Mouse (Mus musculus): ENCODE results near the gene Msx2.

The Msx2 gene

GRCm38 (mm10) chr13:53472614-53473124 lies at the start of gene Msx2:
Gene Msx2, minus strand, starts transcription at chr13:53473074.
- peak; percentile 76 to 90 for DNase-seq (ENCODE audit: inconsistent age in 2 of 2, low spot score in 1 of 2)

GRCm38 (mm10) chr13:53521468-53521867 lies 48.6 kb upstream of the Msx2 start:
- DNase-seq (ENCODE audit: inconsistent age in 2 of 2, low spot score in 1 of 2) = no peak

- no peak for DNase-seq (ENCODE audit: inconsistent age in 2 of 2, low spot score in 1 of 2)
Measured at GRCm38 (mm10) chr13:53520343-53520937, 47.6 kb upstream of the Msx2 start.

DNA sequence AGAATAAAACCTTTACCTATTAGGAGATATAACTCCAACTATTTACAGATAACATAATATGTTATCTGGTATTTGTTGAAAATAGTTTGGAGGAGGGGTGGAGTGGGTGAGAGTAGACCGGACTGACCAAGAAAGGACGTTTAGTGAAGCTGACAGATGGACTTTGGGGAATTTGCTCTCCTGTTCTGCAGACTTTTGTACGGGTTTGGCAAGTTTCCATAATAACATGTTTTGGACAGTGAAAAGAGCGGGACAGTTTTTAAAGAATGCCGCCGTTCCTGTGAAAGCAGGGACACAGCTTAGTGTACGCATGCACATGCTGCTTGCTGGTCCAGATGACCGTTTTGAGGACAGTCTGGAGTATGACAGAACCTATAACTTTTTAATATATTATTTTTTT lies 46.9 kb upstream of the Msx2 start:
- DNase-seq (ENCODE audit: inconsistent age in 2 of 2, low spot score in 1 of 2) = peak in 1 of 2 experiments; percentile 42

- no peak for DNase-seq (ENCODE audit: inconsistent age in 2 of 2, low spot score in 1 of 2)
Measured at GRCm38 (mm10) chr13:53518306-53518705, 45.4 kb upstream of the Msx2 start.

GRCm38 (mm10) chr13:53514574-53514973 lies 41.7 kb upstream of the Msx2 start:
- no peak for DNase-seq (ENCODE audit: inconsistent age in 2 of 2, low spot score in 1 of 2)

- DNase-seq (ENCODE audit: inconsistent age in 2 of 2, low spot score in 1 of 2) = no peak
Measured at GRCm38 (mm10) chr13:53511366-53511765, 38.5 kb upstream of the Msx2 start.

DNA sequence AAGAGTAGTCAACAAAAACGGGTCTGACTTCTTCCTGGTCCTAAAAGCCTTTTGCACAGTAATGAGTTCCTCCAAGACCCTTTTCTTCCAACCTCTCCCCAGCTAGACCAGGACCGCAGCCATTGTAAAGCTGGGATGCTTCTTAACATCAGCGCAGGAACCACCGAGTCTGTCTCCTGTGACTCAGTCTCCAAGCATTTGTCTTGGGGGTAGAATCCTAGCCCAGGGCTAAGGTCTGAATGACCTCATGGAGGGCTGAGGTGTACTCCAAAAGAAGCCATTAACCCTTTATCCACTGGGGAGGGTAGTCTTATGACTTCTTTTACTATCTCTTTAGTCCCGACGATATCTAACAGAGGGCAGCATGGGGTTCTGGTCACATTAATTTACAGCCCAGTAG lies 29.5 kb upstream of the Msx2 start:
- DNase-seq (ENCODE audit: inconsistent age in 2 of 2, low spot score in 1 of 2) = no peak

DNA sequence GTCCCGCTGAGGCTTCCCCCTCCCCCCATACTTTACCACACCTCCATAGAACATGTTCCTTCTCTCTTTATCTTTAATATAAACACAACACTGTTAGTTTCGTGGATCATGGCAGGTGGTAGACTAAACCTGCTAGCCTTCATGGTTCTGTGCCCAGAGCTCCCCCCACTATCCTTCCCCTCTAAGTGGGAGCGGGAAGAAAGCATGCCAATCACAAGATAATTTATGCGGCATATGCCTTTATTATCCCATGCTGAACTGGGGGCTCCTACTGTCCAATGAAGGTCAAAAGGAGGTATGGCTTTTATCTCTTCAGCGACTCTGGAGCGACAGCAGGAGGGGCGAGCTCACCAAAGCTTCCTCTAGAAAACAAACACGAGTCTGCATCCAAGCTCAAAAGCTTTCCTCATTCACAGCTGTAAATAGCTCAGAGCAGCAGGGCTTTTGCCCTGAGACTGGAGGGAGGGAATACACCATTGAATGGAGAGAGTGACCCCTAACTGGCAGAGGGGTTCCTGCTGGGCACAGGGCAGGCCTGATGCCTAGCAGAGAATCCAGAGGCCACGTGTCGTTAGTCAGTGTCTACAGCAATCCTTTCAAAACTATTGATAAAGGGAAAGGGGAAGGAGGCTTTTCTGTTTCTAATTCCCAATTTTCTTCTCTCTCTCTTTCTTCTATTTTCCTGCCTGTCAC lies 28.8 kb upstream of the Msx2 start:
- no peak for DNase-seq (ENCODE audit: inconsistent age in 2 of 2, low spot score in 1 of 2)

- DNase-seq (ENCODE audit: inconsistent age in 2 of 2, low spot score in 1 of 2) = no peak
Measured at GRCm38 (mm10) chr13:53501057-53501456, 28.2 kb upstream of the Msx2 start.

DNA sequence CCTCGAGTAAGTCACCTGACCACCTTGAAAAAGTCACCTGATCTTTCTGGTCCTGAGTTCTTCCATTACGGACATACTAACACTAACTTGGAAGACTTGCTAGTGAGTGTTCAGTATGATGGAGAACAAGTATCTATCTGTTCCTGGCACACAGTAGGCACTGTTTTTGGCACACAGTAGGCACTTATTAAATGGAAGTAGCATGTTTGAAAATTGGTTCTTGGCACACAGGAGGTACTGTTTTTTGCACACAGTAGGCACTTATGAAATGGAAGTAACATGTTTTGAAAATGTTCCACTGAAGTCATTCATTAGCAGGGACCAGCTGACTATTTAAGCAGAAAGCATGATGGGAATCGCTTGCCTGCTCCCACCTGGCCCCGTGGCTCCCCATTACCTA lies 13.6 kb upstream of the Msx2 start:
- DNase-seq (ENCODE audit: inconsistent age in 2 of 2, low spot score in 1 of 2) = no peak

GRCm38 (mm10) chr13:53475701-53476188 lies 2.9 kb upstream of the Msx2 start:
- peak; percentile 41 to 77 for DNase-seq (ENCODE audit: inconsistent age in 2 of 2, low spot score in 1 of 2)

- DNase-seq (ENCODE audit: inconsistent age in 2 of 2, low spot score in 1 of 2) = no peak
Measured at GRCm38 (mm10) chr13:53474491-53474890, 1.6 kb upstream of the Msx2 start.

- no peak for DNase-seq (ENCODE audit: inconsistent age in 2 of 2, low spot score in 1 of 2)
Measured at GRCm38 (mm10) chr13:53473991-53474390, 1.1 kb upstream of the Msx2 start.

GRCm38 (mm10) chr13:53473291-53473690 lies 417 bp upstream of the Msx2 start:
- no peak for DNase-seq (ENCODE audit: inconsistent age in 2 of 2, low spot score in 1 of 2)

GRCm38 (mm10) chr13:53471926-53472613 lies 804 bp downstream of the Msx2 start:
- DNase-seq (ENCODE audit: inconsistent age in 2 of 2, low spot score in 1 of 2) = no peak

DNA sequence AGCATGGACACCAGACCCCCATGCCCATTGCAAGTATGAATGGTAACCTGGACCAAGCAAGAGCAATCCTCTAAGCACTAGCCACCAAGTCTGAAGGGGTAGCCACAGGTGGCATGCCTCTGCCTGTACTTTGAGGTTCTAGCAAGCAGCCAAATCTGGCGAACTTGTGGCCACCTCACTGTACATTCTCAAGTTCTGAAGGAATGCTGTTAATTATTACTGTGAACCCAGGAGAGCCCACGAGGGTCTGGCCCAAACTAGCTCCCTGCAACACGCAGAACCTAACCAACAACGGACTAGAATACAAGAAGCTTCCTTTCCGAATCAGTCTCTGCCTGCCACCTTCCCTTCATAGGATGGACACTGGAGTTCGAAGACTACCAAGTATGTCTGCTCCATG lies 1.5 kb downstream of the Msx2 start:
- DNase-seq (ENCODE audit: inconsistent age in 2 of 2, low spot score in 1 of 2) = no peak

DNA sequence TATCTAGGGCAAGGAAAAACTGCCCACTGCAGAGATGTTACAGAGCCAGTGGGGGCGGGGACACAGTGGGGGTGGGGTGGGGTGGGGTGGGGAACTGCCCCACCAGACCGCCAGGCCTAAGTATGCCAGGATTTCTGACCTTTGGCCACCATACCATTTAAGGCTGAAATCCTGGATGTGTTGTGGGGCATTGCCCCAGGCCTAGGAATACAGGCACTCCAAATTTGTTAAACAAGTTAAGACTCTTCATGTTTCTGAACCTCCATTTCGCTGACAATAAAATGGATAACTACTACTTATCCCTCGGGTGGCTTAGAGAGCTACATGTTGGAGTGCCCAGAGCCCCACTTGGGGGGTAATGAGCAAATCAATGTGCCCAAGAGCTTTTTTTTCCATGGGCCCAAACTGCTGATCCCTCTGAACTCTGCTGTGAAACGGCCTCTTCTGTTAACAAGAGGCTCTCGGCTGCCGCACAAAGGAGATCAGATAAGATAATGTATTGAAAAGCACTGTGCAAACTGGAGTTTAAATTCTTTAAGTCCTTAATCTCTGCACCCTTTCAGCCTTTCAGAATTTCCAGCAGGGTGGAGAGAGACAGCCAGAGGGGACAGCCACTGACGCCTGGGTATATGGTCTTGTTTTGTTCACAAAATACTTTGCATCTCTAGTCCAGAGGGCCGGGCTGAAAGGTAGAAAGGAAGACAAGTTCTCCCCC lies 2.3 kb downstream of the Msx2 start:
- no peak for DNase-seq (ENCODE audit: inconsistent age in 2 of 2, low spot score in 1 of 2)

DNA sequence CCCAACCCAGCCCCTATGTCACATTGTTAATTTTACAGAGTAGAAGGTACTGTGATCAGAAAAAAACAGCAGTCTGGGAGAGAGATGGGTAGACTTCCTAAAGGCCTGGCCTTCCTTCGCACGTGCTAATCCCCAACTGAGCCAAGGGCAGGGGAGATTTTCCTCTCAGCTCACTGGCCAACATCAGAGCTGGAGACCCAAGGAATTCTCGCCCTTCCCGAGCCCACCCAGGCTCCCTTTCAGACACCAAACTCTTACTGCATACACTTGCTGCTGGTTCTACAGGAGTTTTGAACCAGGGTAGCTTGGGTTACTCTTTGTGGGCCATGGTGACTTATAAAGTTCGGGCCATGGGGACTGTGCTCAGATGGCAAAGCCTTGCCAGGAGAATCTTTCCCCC lies 3.1 kb downstream of the Msx2 start:
- no peak for DNase-seq (ENCODE audit: inconsistent age in 2 of 2, low spot score in 1 of 2)

GRCm38 (mm10) chr13:53468171-53468570 lies 4.7 kb downstream of the Msx2 start:
- no peak for DNase-seq (ENCODE audit: inconsistent age in 2 of 2, low spot score in 1 of 2)

DNA sequence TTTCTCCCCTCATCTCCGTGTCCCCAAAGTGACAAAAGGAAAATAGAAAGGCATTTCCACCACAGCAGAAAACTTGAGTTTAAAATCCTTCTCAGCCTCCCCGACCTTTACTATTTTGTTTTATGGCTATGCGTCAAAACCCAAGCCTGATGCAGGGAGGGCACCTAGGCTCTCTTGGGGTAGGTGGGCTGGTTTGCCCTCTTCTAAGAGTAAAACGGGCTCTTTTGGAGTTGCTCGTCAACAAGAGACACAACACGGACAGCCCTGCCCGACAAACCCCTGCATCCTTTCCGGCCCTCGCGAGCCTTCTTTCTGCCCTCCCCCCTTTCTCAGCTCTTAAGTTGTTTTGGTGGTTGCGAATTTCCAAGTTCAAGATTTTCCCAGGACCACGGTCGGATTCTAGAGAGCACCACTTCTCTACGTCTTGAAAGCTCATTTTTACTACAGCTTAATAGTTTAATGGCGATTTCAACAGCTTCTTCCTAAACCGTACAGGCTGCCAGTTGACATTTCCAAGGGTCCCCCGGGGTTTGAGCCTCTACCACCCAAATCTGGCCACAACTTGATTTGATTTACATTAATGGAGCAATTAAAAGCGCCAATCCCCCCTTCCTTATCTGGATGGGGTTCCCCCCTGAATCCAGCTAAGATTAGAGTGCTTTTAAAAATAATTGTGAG lies 6.5 kb downstream of the Msx2 start:
- no peak for DNase-seq (ENCODE audit: inconsistent age in 2 of 2, low spot score in 1 of 2)

Measured in adrenal gland, adult (tissue).